Mouse (Mus musculus) stomach, embryonic 16.5 days (tissue): ENCODE data around the gene Cptp. TPM values are rescaled to one million over a fixed set of nuclear protein-coding genes. Genes with fewer than 3 reads are reported as not detected.

Experiments
- ATAC-seq: fragments of 200-750 bp; cut with Nextera tagmentation; 2 replicates; pipeline ENCODE4 v1.8.0; 2017; ENCODE audit warnings: moderate number of reproducible peaks, moderate TSS enrichment; ENCODE audit not compliant: insufficient read depth, low FRiP score
- H3K27ac ChIP-seq: fragments of 300-500 bp; sonication (generic); 2 replicates; pipeline ENCODE4 v1.5.1; 2014; ENCODE audit warnings: low read length
- H3K27me3 ChIP-seq: fragments of 300-500 bp; sonication (generic); 2 replicates; pipeline ENCODE4 v1.6.1; 2014; ENCODE audit warnings: low read length, control low read depth, mixed read lengths; ENCODE audit not compliant: control insufficient read depth, insufficient read depth
- H3K36me3 ChIP-seq: fragments of 300-500 bp; sonication (generic); 2 replicates; pipeline ENCODE4 v1.6.1; 2014; ENCODE audit warnings: low read length; ENCODE audit not compliant: control insufficient read depth, insufficient read depth
- H3K4me1 ChIP-seq: fragments of 300-500 bp; sonication (generic); 2 replicates; pipeline ENCODE4 v1.6.1; 2014; ENCODE audit warnings: low read length, control low read depth, mixed read lengths; ENCODE audit not compliant: control insufficient read depth, insufficient read depth
- H3K4me2 ChIP-seq: fragments of 300-500 bp; sonication (generic); 2 replicates; pipeline ENCODE4 v1.6.1; 2014; ENCODE audit warnings: low read depth, low read length, mixed read lengths
- H3K4me3 ChIP-seq: fragments of 300-500 bp; sonication (generic); replicated peaks from 2 replicates; pipeline ENCODE4 v1.5.1; 2014; ENCODE audit warnings: mild to moderate bottlenecking, low read length
- H3K9ac ChIP-seq: fragments of 300-500 bp; sonication (generic); 2 replicates; pipeline ENCODE4 v1.6.1; 2014; ENCODE audit warnings: low read length
- H3K9me3 ChIP-seq: fragments of 300-500 bp; sonication (generic); replicated peaks from 2 replicates; pipeline ENCODE4 v1.6.1; 2016; ENCODE audit warnings: low read length, control low read depth; ENCODE audit not compliant: control insufficient read depth
- WGBS: fragments of 180-500 bp; shearing (Covaris S2); extraction: QIAGEN DNeasy Blood & Tissue Kit; methylation state at CpG from one replicate; pipeline ENCODE4 v1.1.7; 2014; 5-methylcytosine and 5-hydroxymethylcytosine counted together
- microRNA-seq: library from miRNA; unstranded; fragments of <30 nt; microRNA quantifications from one replicate; pipeline ENCODE4, GENCODE M21; 2016
- polyA plus RNA-seq: library from polyadenylated mRNA; unstranded; fragments of >200 nt; fragmentation: Nextera tagmentation; extraction: Ambion mirVana; gene quantifications from 2 replicates; pipeline ENCODE4 v1.2.1, GENCODE M21; 2015

Cptp gene
- polyA plus RNA-seq, 1 experiment from 2014 or later, result 19.4 TPM

DNA sequence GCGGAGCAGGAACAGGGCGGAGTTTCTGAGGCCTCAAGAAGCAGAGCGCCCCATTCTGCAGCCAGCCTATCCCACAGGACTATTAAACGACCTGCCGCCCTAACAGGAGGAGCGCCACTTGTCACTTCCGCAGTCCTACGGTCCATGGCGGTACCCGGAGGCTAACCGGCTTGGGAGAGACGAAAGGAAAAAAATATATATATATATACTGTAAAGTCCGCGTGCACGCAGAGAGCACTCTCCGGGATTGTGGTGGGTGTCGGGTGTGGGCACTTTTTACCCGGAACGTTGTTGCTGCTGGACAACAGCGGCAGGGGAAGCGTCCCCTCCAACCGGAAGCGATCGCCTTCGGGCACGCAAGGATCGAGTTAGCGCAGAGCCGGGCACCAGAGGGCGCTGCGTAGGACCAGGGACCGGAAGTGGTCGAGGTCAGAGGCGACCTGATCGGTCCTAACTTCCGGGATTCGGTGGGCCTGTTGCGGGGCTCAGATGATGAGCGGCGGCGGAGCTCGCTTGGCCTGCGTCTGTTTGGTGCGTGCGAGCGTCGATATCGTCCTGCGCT lies 38.0 kb downstream of the Cptp start, which contains the start of gene Aurkaip1:
Gene Aurkaip1 (plus strand): TSS at position 68 of the 562 bp plus-strand sequence.
- peak; percentile 95 for ATAC-seq
- under 1% methylated on average over 49 of the region's 49 CpGs for WGBS

DNA sequence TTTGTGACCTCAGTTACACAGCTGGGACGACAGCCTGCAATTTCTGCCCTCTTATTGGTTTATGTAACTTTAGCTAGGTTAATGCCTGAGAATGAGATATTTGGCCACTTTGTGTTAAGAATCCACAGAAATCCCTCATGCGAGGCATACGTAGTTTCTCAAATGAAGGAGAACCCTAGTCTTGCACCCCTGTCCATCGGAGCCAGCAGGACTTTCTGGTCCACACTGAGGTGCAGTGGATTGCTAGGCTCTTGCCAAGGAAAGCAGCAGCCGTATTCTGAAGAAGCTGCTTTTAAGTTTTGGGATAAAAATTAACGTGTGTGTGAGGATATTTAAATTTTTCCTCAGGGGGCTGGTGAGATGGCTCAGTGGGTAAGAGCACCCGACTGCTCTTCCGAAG lies 38.6 kb downstream of the Cptp start:
- Histone ChIP-seq H3K27ac (peak overlapping the region; percentile 96), H3K9ac (peak overlapping the region; percentile 55), H3K4me2 (peak overlapping the region; percentile 98), H3K36me3 (peaks cover 10% of the 10 kb centered on the region; the same call in 1 of the 2 replicates), H3K4me3 (peak overlapping the region; percentile 88), H3K27me3 (no peaks in the 10 kb centered on the region), H3K4me1 (peaks cover 21% of the 10 kb centered on the region), H3K9me3 (no peaks in the 10 kb centered on the region)
- 51% methylated on average over 8 of the region's 8 CpGs for WGBS
- ATAC-seq, result no peak

More for the DNA sequence above, 38.0 kb downstream of the Cptp start, which contains the start of gene Aurkaip1:
- H3K4me1 ChIP-seq, result peaks cover 21% of the 10 kb centered on the region
- no peaks in the 10 kb centered on the region for H3K27me3 ChIP-seq
- H3K27ac ChIP-seq, result peak within 1 kb of the TSS; percentile 96
- peak within 1 kb of the TSS; percentile 88 for H3K4me3 ChIP-seq
- peak within 1 kb of the TSS; percentile 93 for H3K9ac ChIP-seq
- no peaks in the 10 kb centered on the region for H3K9me3 ChIP-seq
- H3K4me2 ChIP-seq, result peak within 1 kb of the TSS; percentile 98
- 0 out of 2 replicates have a peak, but pooled peaks cover 8% of the 10 kb centered on the region for H3K36me3 ChIP-seq

DNA sequence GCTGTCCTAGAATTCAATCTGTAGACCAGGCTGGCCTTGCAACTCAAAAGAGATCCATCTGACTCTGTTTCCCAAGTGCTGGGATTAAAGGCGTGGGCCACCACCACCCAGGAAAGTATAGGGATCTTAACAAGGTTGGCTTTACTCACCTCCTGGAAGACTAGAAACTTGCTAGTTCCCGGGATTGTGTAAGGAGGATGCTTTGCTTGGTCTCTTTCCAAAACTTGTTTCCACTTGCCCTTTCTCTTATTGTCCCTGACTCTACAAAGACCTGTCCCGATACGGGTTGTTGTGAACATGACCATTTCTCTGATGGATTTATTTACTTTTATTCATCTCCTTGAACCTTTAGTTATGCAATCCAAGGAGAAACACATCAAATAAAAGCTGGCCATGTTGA lies 39.4 kb downstream of the Cptp start:
- H3K27me3 ChIP-seq, result no peaks in the 10 kb centered on the region
- H3K9me3 ChIP-seq, result no peaks in the 10 kb centered on the region
- peaks cover 16% of the 10 kb centered on the region; the same call in 1 of the 2 replicates for H3K36me3 ChIP-seq
- ATAC-seq, result no peak
- H3K9ac ChIP-seq, result no peak overlapping the region
- WGBS, result 87% methylated on average over 4 of the region's 4 CpGs
- H3K27ac ChIP-seq, result no peak overlapping the region
- peaks cover 21% of the 10 kb centered on the region for H3K4me1 ChIP-seq
- H3K4me2 ChIP-seq, result no peak overlapping the region
- H3K4me3 ChIP-seq, result no peak overlapping the region

DNA sequence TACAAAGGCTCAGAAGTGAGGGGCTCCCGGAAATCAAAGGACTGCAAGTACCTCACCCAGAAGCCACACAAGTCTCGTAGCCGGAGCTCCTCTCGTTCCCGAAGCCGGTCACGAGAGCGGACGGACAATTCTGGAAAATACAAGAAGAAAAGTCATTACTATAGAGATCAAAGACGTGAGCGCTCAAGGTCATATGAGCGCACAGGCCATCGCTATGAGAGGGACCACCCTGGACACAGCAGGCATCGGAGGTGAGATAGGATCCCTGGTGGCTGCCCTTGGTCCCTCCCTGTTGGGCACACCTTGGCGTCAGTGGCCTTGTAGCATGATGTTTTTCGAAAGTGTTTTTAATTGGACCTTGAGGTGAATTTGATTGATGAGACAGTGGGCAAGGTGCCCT lies 45.8 kb downstream of the Cptp start:
- 93% methylated on average over 16 of the region's 16 CpGs for WGBS
- ATAC-seq, result no peak

DNA sequence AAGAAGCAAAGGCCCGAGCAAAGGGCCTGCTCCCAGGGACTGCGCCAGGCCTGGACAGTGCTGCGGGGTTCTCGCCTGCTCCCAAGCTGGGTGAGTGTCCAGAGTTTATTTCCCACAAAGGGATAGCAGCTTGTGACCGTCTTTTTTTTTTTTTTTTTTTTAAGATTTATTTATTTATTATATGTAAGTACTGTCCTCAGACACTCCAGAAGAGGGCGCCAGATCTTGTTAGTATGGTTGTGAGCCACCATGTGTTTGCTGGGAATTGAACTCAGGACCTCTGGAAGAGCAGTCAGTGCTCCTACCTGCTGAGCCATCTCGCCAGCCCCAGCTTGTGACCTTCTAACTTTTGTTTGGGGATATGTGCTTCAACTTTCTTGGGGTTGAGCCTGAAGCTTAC lies 48.2 kb downstream of the Cptp start:
- Histone ChIP-seq H3K9me3 (no peaks in the 10 kb centered on the region), H3K36me3 (peaks cover 74% of the 10 kb centered on the region), H3K9ac (no peak overlapping the region), H3K4me3 (no peak overlapping the region), H3K27me3 (no peaks in the 10 kb centered on the region), H3K27ac (no peak overlapping the region), H3K4me2 (no peak overlapping the region), H3K4me1 (no peaks in the 10 kb centered on the region)
- no peak for ATAC-seq
- WGBS, result 72% methylated on average over 7 of the region's 7 CpGs

More for the DNA sequence above, 45.8 kb downstream of the Cptp start:
- Histone ChIP-seq H3K9ac (no peak overlapping the region), H3K27ac (no peak overlapping the region), H3K4me1 (no peaks in the 10 kb centered on the region), H3K4me2 (no peak overlapping the region), H3K36me3 (peaks cover 64% of the 10 kb centered on the region), H3K27me3 (no peaks in the 10 kb centered on the region), H3K9me3 (no peaks in the 10 kb centered on the region), H3K4me3 (no peak overlapping the region)

DNA sequence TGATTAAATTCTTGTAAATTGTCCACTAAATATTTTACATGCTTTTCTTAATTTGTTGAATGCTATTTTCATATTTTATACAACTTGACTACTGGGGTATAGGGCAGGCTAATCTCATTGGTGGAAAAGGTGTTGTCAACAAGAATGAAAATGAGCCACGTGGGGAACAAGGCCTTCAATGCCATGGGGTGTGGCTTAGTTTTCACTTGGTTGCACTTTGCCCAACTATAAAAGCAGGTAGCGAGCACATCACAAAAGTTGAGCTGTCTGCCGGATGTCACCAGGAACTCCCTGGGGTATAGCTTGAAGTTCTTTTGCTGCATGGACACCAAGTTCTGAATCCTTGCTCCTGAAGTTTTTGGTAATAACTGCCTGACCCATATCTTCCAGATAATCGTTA lies 51.7 kb downstream of the Cptp start:
- 81% methylated on average over 4 of the region's 4 CpGs for WGBS
- H3K9me3 ChIP-seq, result no peaks in the 10 kb centered on the region
- no peak overlapping the region for H3K4me3 ChIP-seq
- H3K27me3 ChIP-seq, result no peaks in the 10 kb centered on the region
- peaks cover 57% of the 10 kb centered on the region for H3K36me3 ChIP-seq
- H3K27ac ChIP-seq, result no peak overlapping the region
- peaks cover 10% of the 10 kb centered on the region for H3K4me1 ChIP-seq
- H3K9ac ChIP-seq, result no peak overlapping the region
- H3K4me2 ChIP-seq, result no peak overlapping the region
- no peak for ATAC-seq

Small RNA genes lying within 50 kb of the gene (microRNA-seq; reads per million reads assigned to microRNA genes)
- gene Gm22991, result not detected

Other genes with a start within 250 kb of the Cptp start
- 50.8 and 55.7 TPM in 2 replicates for gene Cdk11b, start 244.6 kb downstream of the Cptp start, polyA plus RNA-seq
- not detected in 2 replicates for gene Gm10563, start 224.0 kb downstream of the Cptp start, polyA plus RNA-seq
- gene Mmp23, start 216.1 kb downstream of the Cptp start, polyA plus RNA-seq, result 53.8 and 59.8 TPM in 2 replicates
- 23.3 and 23.8 TPM in 2 replicates for gene Mib2, start 200.2 kb downstream of the Cptp start, polyA plus RNA-seq
- 2.5 and 2.8 TPM in 2 replicates for gene Fndc10, start 175.1 kb downstream of the Cptp start, polyA plus RNA-seq
- gene Ssu72, start 164.6 kb downstream of the Cptp start, polyA plus RNA-seq, result 132 and 136 TPM in 2 replicates
- 0.46 and 0.47 TPM in 2 replicates for gene Tmem240, start 134.6 kb downstream of the Cptp start, polyA plus RNA-seq
- gene Atad3a, start 108.3 kb downstream of the Cptp start, polyA plus RNA-seq, result 99.0 and 101 TPM in 2 replicates
- gene Vwa1, start 94.7 kb downstream of the Cptp start, polyA plus RNA-seq, result 34.0 and 34.4 TPM in 2 replicates
- 0.35 and 0.43 TPM in 2 replicates for gene Tmem88b, start 83.6 kb downstream of the Cptp start, polyA plus RNA-seq
- gene Ankrd65, start 79.0 kb downstream of the Cptp start, polyA plus RNA-seq, result 0.31 and 0.35 TPM in 2 replicates
- gene Mrpl20, start 66.6 kb downstream of the Cptp start, polyA plus RNA-seq, result 191 and 199 TPM in 2 replicates
- gene Ccnl2, start 57.0 kb downstream of the Cptp start, polyA plus RNA-seq, result 173 and 181 TPM in 2 replicates
- 135 and 158 TPM in 2 replicates for gene Aurkaip1, start 38.2 kb downstream of the Cptp start, polyA plus RNA-seq
- 126 and 152 TPM in 2 replicates for gene Mxra8, start 29.8 kb downstream of the Cptp start, polyA plus RNA-seq
- 5.0 and 5.3 TPM in 2 replicates for gene Dvl1, start 22.0 kb downstream of the Cptp start, polyA plus RNA-seq
- 0.32 and 0.35 TPM in 2 replicates for gene Tas1r3, start 6.1 kb downstream of the Cptp start, polyA plus RNA-seq
- gene Ints11, start 106 bp upstream of the Cptp start, polyA plus RNA-seq, result 61.2 and 63.9 TPM in 2 replicates
- 51.2 and 54.1 TPM in 2 replicates for gene Pusl1, start 22.3 kb upstream of the Cptp start, polyA plus RNA-seq
- gene Acap3, start 22.4 kb upstream of the Cptp start, polyA plus RNA-seq, result 18.0 and 24.0 TPM in 2 replicates
- gene Ube2j2, start 74.4 kb upstream of the Cptp start, polyA plus RNA-seq, result 71.6 and 74.5 TPM in 2 replicates
- gene C1qtnf12, start 92.9 kb upstream of the Cptp start, polyA plus RNA-seq, result 32.0 and 37.6 TPM in 2 replicates
- gene B3galt6, start 123.2 kb upstream of the Cptp start, polyA plus RNA-seq, result 11.0 and 11.6 TPM in 2 replicates
- 165 and 166 TPM in 2 replicates for gene Sdf4, start 123.4 kb upstream of the Cptp start, polyA plus RNA-seq
- gene Tnfrsf4, start 144.4 kb upstream of the Cptp start, polyA plus RNA-seq, result 0.30 and 0.87 TPM in 2 replicates
- 2.4 and 3.1 TPM in 2 replicates for gene Tnfrsf18, start 156.7 kb upstream of the Cptp start, polyA plus RNA-seq
- gene Ttll10, start 190.0 kb upstream of the Cptp start, polyA plus RNA-seq, result 4.6 and 5.0 TPM in 2 replicates
- 26.8 and 32.3 TPM in 2 replicates for gene 9430015G10Rik, start 240.5 kb upstream of the Cptp start, polyA plus RNA-seq